Comparison of ENCODE assay signal across 7 mouse cellular contexts in the genomic region with DNA sequence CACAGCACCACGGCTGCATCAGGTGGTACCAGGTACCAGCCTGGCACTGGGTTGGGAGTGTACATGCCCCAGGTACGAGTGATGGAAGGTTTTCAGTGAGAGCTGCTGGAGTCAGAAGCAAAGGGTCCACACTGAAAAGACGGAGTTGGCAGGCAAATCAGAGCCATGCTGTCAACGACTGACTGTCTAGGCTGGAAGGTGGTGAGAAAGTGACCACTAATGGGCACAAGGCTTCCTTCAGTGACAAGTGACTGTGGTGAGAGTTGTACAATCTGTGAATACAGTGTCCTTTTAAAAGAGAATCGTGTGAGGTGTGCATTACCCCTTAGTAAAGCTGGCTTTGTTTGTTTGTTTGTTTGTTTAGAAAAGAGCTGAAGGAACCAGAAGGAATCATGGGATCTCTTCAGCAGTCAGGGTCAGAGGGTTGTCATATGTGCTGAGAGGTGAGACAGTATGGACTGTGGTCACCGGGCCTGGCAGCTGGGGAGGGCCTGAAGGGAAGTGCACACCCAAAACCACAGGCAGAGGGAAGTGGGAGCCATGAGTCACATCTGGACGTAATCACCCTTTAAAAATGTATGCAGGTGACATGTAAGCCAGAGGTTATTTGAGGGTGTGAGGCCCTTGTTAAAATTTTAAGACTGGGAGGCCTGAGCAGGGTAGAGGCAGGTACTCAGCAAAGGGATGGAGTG. TPM values are rescaled to one million over a fixed set of nuclear protein-coding genes. Genes with fewer than 3 reads are reported as not detected.
DNase-seq lines count a peak whose midpoint lies in the region; ATAC-seq and TF ChIP-seq lines count a peak whose summit lies in the region.
"Not testable (repeated sequence)": the region's sequence is repeated elsewhere in the genome, so short reads cannot be mapped to it uniquely, and the experiment has no call there.

No protein-coding gene starts in this region.

- not testable (repeated sequence) for H3K4me1 ChIP-seq in G1E (ENCODE audit: insufficient read depth, low read depth, low read length); bone marrow macrophage, adult 2 months (ENCODE audit: control insufficient read depth, insufficient read depth, low read length); limb, embryonic 13.5 days; liver, postnatal 0 days (ENCODE audit: insufficient read depth)

- H3K4me2 ChIP-seq in limb, embryonic 13.5 days (replicated peaks); liver, postnatal 0 days (ENCODE audit: low read depth, low read length): not testable (repeated sequence)

- not testable (repeated sequence) for H3K9me3 ChIP-seq in G1E (replicated peaks); limb, embryonic 13.5 days; liver, postnatal 0 days (ENCODE audit: low read length)

- not testable (repeated sequence) for TF ChIP-seq EP300 in liver, postnatal 0 days (IDR thresholded peaks at IDR 0.05; ENCODE audit: low read depth)

- not testable (repeated sequence) for H3K4me3 ChIP-seq in G1E (ENCODE audit: low read depth, low read length); bone marrow macrophage, adult 2 months (ENCODE audit: insufficient read depth, low read length); limb, embryonic 13.5 days; liver, postnatal 0 days (ENCODE audit: low read depth, low read length)

- DNase-seq in G1E (ENCODE audit: low spot score); liver, postnatal 0 days: not testable (repeated sequence)

- peak; percentile 49; the same call in 1 of the 2 replicates for ATAC-seq in G1E (ENCODE audit: extremely low read depth, insufficient number of reproducible peaks, low FRiP score, poor library complexity, severe bottlenecking)
- peak; percentile 94 to 97 for ATAC-seq in hematopoietic stem cell, adult 5-6 weeks (replicated peaks in 1 of 2; ENCODE audit: insufficient read depth in 1 of 2, low FRiP score in 2 of 2, low TSS enrichment in 1 of 2, low read depth in 1 of 2, poor library complexity in 2 of 2, severe bottlenecking in 2 of 2)
- ATAC-seq in limb, embryonic 13.5 days (ENCODE audit: low FRiP score, low read depth) = 0 out of 2 replicates have a peak, but pooled peaks have one; percentile 45
- peak; percentile 82 for ATAC-seq in liver, postnatal 0 days
- peak; percentile 97 for ATAC-seq in megakaryocyte progenitor cell, adult 5-6 weeks (replicated peaks; ENCODE audit: poor library complexity)
- peak; percentile 97 for ATAC-seq in neutrophil, adult 5-6 weeks (ENCODE audit: extremely low read depth, insufficient number of reproducible peaks, low FRiP score, poor library complexity, severe bottlenecking)

- not testable (repeated sequence) for TF ChIP-seq POLR2A in bone marrow macrophage, adult 2 months (IDR thresholded peaks at IDR 0.05; ENCODE audit: borderline replicate concordance, low read depth, low read length)

- not testable (repeated sequence) for H3K27me3 ChIP-seq in G1E (ENCODE audit: insufficient read depth, low read length); limb, embryonic 13.5 days; liver, postnatal 0 days (ENCODE audit: insufficient read depth, low read length)

- 56% methylated on average over 1 of the region's 7 CpGs for WGBS in limb, embryonic 13.5 days
- whole genome bisulfite sequencing in liver, postnatal 0 days (ENCODE audit: insufficient replicate concordance) = 38% methylated on average over 1 of the region's 7 CpGs

- not testable (repeated sequence) for H3K36me3 ChIP-seq in G1E (replicated peaks); limb, embryonic 13.5 days; liver, postnatal 0 days (replicated peaks; ENCODE audit: insufficient read depth, low read length)

- H3K9ac ChIP-seq in limb, embryonic 13.5 days; liver, postnatal 0 days (replicated peaks): not testable (repeated sequence)

- not testable (repeated sequence) for TF ChIP-seq CTCF in G1E (IDR thresholded peaks at IDR 0.05; ENCODE audit: low read depth, low read length); bone marrow macrophage, adult 2 months (IDR thresholded peaks at IDR 0.05; ENCODE audit: low read depth, low read length); liver, postnatal 0 days (IDR thresholded peaks at IDR 0.05; ENCODE audit: low read depth)

- H3K27ac ChIP-seq in bone marrow macrophage, adult 2 months (ENCODE audit: insufficient read depth, low read depth, low read length) = peak overlapping the region; percentile 57; the same call in 1 of the 2 replicates
- H3K27ac ChIP-seq in limb, embryonic 13.5 days; liver, postnatal 0 days (ENCODE audit: low read depth): not testable (repeated sequence)

RNA-seq across cellular contexts. Expression of a gene that starts 15.5 kb away (rescaled TPM):
- not detected in 2 replicates for total RNA-seq in G1E (2014; fragmentation: Nextera tagmentation)
- 0.12 and 0.27 TPM in 2 replicates for total RNA-seq in G1E (2017)
- not detected in 2 replicates for polyA plus RNA-seq in G1E (2012)
- polyA plus RNA-seq in bone marrow macrophage, adult 2 months (2012; ENCODE audit: insufficient read depth, insufficient read length, missing spikeins) = 167 and 190 TPM in 2 replicates
- 4.1 and 6.3 TPM in 2 replicates for total RNA-seq in hematopoietic stem cell, adult 5-6 weeks (2017)
- polyA plus RNA-seq in limb, embryonic 13.5 days (2015; fragmentation: Nextera tagmentation; extraction: Ambion mirVana) = 10.6 and 10.8 TPM in 2 replicates
- polyA plus RNA-seq in liver, postnatal 0 days (2015; fragmentation: Nextera tagmentation; extraction: Ambion mirVana) = 2.2 and 3.6 TPM in 2 replicates
- total RNA-seq in megakaryocyte progenitor cell, adult 5-6 weeks (2015) = 0.64 and 0.91 TPM in 2 replicates
- 0.81 TPM in 1 of 2 replicates, not detected in the other for total RNA-seq in megakaryocyte progenitor cell, adult 5-6 weeks (2017)
- total RNA-seq in neutrophil, adult 5-6 weeks (2017) = 33.4 and 60.2 TPM in 2 replicates

RNA-seq across cellular contexts. Expression of a gene that starts 59.0 kb away (rescaled TPM):
- total RNA-seq in G1E (2014; fragmentation: Nextera tagmentation) (not detected in 2 replicates), G1E (2017) (0.06 and 0.11 TPM in 2 replicates)
- polyA plus RNA-seq in G1E (2012) = not detected in 2 replicates
- 0.88 and 1.1 TPM in 2 replicates for polyA plus RNA-seq in bone marrow macrophage, adult 2 months (2012; ENCODE audit: insufficient read depth, insufficient read length, missing spikeins)
- total RNA-seq in hematopoietic stem cell, adult 5-6 weeks (2017) = 0.45 TPM in 1 of 2 replicates, not detected in the other
- polyA plus RNA-seq in limb, embryonic 13.5 days (2015; fragmentation: Nextera tagmentation; extraction: Ambion mirVana) = 52.5 and 63.2 TPM in 2 replicates
- 14.8 and 17.9 TPM in 2 replicates for polyA plus RNA-seq in liver, postnatal 0 days (2015; fragmentation: Nextera tagmentation; extraction: Ambion mirVana)
- not detected in 2 replicates for total RNA-seq in megakaryocyte progenitor cell, adult 5-6 weeks (2015)
- under 0.01 TPM in 1 of 2 replicates, not detected in the other for total RNA-seq in megakaryocyte progenitor cell, adult 5-6 weeks (2017)
- 5.5 and 7.6 TPM in 2 replicates for total RNA-seq in neutrophil, adult 5-6 weeks (2017)

Comparison
In these comparisons a context has a peak if more than half of its experiments do, and no peak if none do; other contexts are left out.
1. ATAC-seq: peak in every context shown above with its lines; median percentile 97 in megakaryocyte progenitor cell, adult 5-6 weeks; 97 in neutrophil, adult 5-6 weeks; 96 in hematopoietic stem cell, adult 5-6 weeks; 82 in liver, postnatal 0 days; 49 in G1E; 45 in limb, embryonic 13.5 days.